Mouse (Mus musculus): ENCODE data around the gene Ssh2.

- no peak for TF ChIP-seq CTCF (conservative IDR thresholded peaks at IDR 0.05; ENCODE audit: insufficient read depth, insufficient read length, low read depth, low read length)
- no peak for TF ChIP-seq POLR2A (IDR thresholded peaks at IDR 0.05; ENCODE audit: low read depth, low read length)
Measured at GRCm38 (mm10) chr11:77476895-77477294, 260.8 kb downstream of the Ssh2 start.

Data from kidney, adult 2 months (tissue).